Mouse (Mus musculus) neural tube, embryonic 14.5 days (tissue): ENCODE measurements at regions not wholly inside any gene's neighbourhood (a gene's known extent, or its start where the extent isn't known, plus 50 kb on each side); places are given as distances from the start of the nearest gene placed in this dataset.

ENCODE experiments used
- ATAC-seq: fragments of 200-750 bp; cut with Nextera tagmentation; 2 replicates; pipeline ENCODE4 v1.8.0; 2017; ENCODE audit warnings: low read depth, mild to moderate bottlenecking, moderate TSS enrichment, moderate library complexity
- H3K27ac ChIP-seq: fragments of 300-500 bp; sonication (generic); 2 replicates; pipeline ENCODE4 v1.5.1; 2014; ENCODE audit warnings: low read depth, mild to moderate bottlenecking, control low read depth, low read length, moderate library complexity, mixed read lengths
- H3K27me3 ChIP-seq: fragments of 300-500 bp; sonication (generic); 2 replicates; pipeline ENCODE4 v1.6.1; 2014; ENCODE audit warnings: low read length; ENCODE audit not compliant: control insufficient read depth, insufficient read depth
- H3K36me3 ChIP-seq: fragments of 300-500 bp; sonication (generic); 2 replicates; pipeline ENCODE4 v1.6.1; 2014; ENCODE audit warnings: low read length, mixed read lengths; ENCODE audit not compliant: control insufficient read depth, insufficient read depth
- H3K4me1 ChIP-seq: fragments of 300-500 bp; sonication (generic); 2 replicates; pipeline ENCODE4 v1.6.1; 2014; ENCODE audit warnings: low read length; ENCODE audit not compliant: control insufficient read depth, insufficient read depth
- H3K4me2 ChIP-seq: fragments of 300-500 bp; sonication (generic); 2 replicates; pipeline ENCODE4 v1.6.1; 2014; ENCODE audit warnings: mild to moderate bottlenecking, low read depth, low read length, control low read depth
- H3K4me3 ChIP-seq: fragments of 300-500 bp; sonication (generic); 2 replicates; pipeline ENCODE4 v1.5.1; 2014; ENCODE audit warnings: low read depth, low read length, control low read depth, mixed read lengths
- H3K9ac ChIP-seq: fragments of 300-500 bp; sonication (generic); replicated peaks from 2 replicates; pipeline ENCODE4 v1.6.1; 2014; ENCODE audit warnings: low read depth, mild to moderate bottlenecking, control low read depth, low read length, mixed read lengths
- H3K9me3 ChIP-seq: fragments of 300-500 bp; sonication (generic); 2 replicates; pipeline ENCODE4 v1.6.1; 2016; ENCODE audit warnings: low read length; ENCODE audit not compliant: control insufficient read depth
- WGBS: fragments of 180-500 bp; shearing (Covaris S2); extraction: QIAGEN DNeasy Blood & Tissue Kit; methylation state at CpG from one replicate; pipeline ENCODE4 v1.1.7; 2014; 5-methylcytosine and 5-hydroxymethylcytosine counted together

DNA sequence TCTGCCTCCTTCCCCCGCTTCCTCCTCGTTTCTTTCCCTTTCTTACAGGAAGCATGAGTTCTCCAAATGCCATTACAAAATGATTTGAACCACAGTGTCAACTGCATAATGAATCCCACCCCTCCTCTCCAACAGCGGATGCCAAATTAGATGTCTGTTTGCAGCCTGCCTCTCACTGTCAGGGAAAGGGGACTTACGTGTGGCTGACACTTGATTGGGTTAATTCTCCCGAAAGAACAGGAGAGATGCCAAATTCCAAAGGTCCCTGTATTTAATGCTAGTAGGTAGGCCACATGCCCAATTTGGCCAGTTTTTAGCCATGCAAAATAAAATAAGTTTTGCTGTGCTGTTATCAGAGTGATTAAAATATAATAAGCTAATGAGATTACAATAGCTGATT lies 525.9 kb downstream of the Ofcc1 start:
- no peak overlapping the region for H3K27ac ChIP-seq
- no peak overlapping the region for H3K4me2 ChIP-seq
- H3K4me3 ChIP-seq = no peak overlapping the region
- H3K9me3 ChIP-seq = no peaks in the 10 kb centered on the region
- H3K9ac ChIP-seq = no peak overlapping the region
- H3K27me3 ChIP-seq = no peaks in the 10 kb centered on the region
- ATAC-seq = no peak
- 49% methylated on average over 5 of the region's 5 CpGs for WGBS
- H3K4me1 ChIP-seq = no peaks in the 10 kb centered on the region
- H3K36me3 ChIP-seq = no peaks in the 10 kb centered on the region

GRCm38 (mm10) chr13:39834521-39835245 lies 526.6 kb downstream of the Ofcc1 start:
- H3K27ac ChIP-seq = no peak overlapping the region; the same call in 1 of the 2 replicates
- H3K4me2 ChIP-seq = no peak overlapping the region
- H3K9me3 ChIP-seq = no peaks in the 10 kb centered on the region
- H3K4me1 ChIP-seq = no peaks in the 10 kb centered on the region
- no peak overlapping the region for H3K9ac ChIP-seq
- H3K36me3 ChIP-seq = no peaks in the 10 kb centered on the region
- H3K27me3 ChIP-seq = no peaks in the 10 kb centered on the region
- peak; percentile 34; the same call in 1 of the 2 replicates for ATAC-seq
- 67% methylated on average over 9 of the region's 9 CpGs for WGBS
- no peak overlapping the region for H3K4me3 ChIP-seq

GRCm38 (mm10) chr13:39823965-39824555 lies 537.2 kb downstream of the Ofcc1 start:
- Histone ChIP-seq H3K27ac (peak overlapping the region; percentile 78), H3K9me3 (no peaks in the 10 kb centered on the region), H3K4me3 (peak overlapping the region; percentile 24), H3K27me3 (no peaks in the 10 kb centered on the region), H3K4me1 (peaks cover 15% of the 10 kb centered on the region), H3K9ac (peak overlapping the region; percentile 12), H3K4me2 (peak overlapping the region; percentile 45), H3K36me3 (no peaks in the 10 kb centered on the region)
- WGBS = 2% methylated on average over 20 of the region's 20 CpGs
- peak; percentile 82 for ATAC-seq

- H3K4me3 ChIP-seq = peak overlapping the region; percentile 24
- H3K4me2 ChIP-seq = peak overlapping the region; percentile 45
- no peak overlapping the region; the same call in 1 of the 2 replicates for H3K9ac ChIP-seq
- 14% methylated on average over 15 of the region's 15 CpGs for WGBS
- ATAC-seq = peak; percentile 82
- no peaks in the 10 kb centered on the region for H3K9me3 ChIP-seq
- H3K4me1 ChIP-seq = peaks cover 15% of the 10 kb centered on the region
- no peaks in the 10 kb centered on the region for H3K36me3 ChIP-seq
- no peaks in the 10 kb centered on the region for H3K27me3 ChIP-seq
- H3K27ac ChIP-seq = peak overlapping the region; percentile 78
Observed at GRCm38 (mm10) chr13:39823346-39823954, 537.8 kb downstream of the Ofcc1 start.

GRCm38 (mm10) chr13:39774554-39774953 lies 586.7 kb downstream of the Ofcc1 start:
- H3K9ac ChIP-seq = no peak overlapping the region
- H3K27me3 ChIP-seq = no peaks in the 10 kb centered on the region
- no peak overlapping the region for H3K4me2 ChIP-seq
- H3K9me3 ChIP-seq = no peaks in the 10 kb centered on the region
- WGBS = 71% methylated on average over 5 of the region's 5 CpGs
- H3K36me3 ChIP-seq = no peaks in the 10 kb centered on the region
- H3K4me1 ChIP-seq = no peaks in the 10 kb centered on the region
- no peak overlapping the region for H3K4me3 ChIP-seq
- no peak for ATAC-seq
- H3K27ac ChIP-seq = no peak overlapping the region

GRCm38 (mm10) chr13:39774111-39774510 lies 587.1 kb downstream of the Ofcc1 start:
- no peaks in the 10 kb centered on the region for H3K4me1 ChIP-seq
- H3K4me2 ChIP-seq = no peak overlapping the region
- WGBS = 74% methylated on average over 8 of the region's 8 CpGs
- H3K36me3 ChIP-seq = no peaks in the 10 kb centered on the region
- H3K4me3 ChIP-seq = no peak overlapping the region
- no peaks in the 10 kb centered on the region for H3K9me3 ChIP-seq
- ATAC-seq = no peak
- H3K27me3 ChIP-seq = no peaks in the 10 kb centered on the region
- no peak overlapping the region for H3K9ac ChIP-seq
- H3K27ac ChIP-seq = no peak overlapping the region

DNA sequence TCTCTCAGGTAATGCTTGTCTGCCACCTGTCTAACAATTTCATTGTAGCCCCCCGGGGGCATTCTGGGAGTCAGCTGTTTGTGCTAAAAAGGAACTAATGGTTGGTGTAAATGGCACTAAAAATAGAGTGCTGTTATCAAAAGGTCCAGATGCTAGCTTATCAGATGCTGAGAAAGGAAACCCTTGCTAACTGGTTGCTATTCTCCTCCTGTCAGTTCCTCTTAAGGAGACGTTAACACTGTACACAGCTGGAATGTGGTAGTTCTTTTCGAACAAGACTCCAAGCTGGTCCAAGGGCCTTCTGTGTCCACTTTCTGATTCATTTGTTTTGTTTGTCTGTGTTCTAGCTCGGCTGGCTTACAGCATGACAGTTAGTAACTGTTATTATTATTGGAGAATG lies 592.0 kb downstream of the Ofcc1 start:
- H3K4me3 ChIP-seq = no peak overlapping the region
- no peaks in the 10 kb centered on the region for H3K36me3 ChIP-seq

DNA sequence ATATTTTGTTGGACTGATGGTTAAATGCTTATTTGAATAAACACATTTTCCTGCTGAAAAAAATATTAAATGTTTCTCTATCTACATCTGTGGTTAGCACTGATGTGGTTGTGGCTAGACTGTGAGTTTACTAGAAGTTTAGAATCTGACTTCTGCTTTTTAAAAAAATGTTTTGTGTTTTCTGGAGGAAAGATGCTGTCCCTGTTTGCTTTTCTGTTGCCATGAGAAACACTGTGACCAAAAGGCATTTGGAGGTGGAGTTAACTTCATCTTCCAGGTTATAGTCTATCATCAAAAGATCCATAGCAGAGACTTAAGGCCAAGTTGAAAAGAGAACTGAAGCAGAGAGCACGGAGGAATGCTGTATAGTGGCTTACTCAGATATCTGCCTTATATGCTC lies 594.4 kb downstream of the Ofcc1 start:
- ATAC-seq = no peak
- Histone ChIP-seq H3K9ac (no peak overlapping the region), H3K27ac (no peak overlapping the region), H3K9me3 (no peaks in the 10 kb centered on the region), H3K4me3 (no peak overlapping the region), H3K4me2 (no peak overlapping the region), H3K27me3 (no peaks in the 10 kb centered on the region), H3K36me3 (no peaks in the 10 kb centered on the region), H3K4me1 (no peaks in the 10 kb centered on the region)
- WGBS = 93% methylated on average over 1 of the region's 1 CpGs

More for the DNA sequence above, 592.0 kb downstream of the Ofcc1 start:
- Histone ChIP-seq H3K4me1 (no peaks in the 10 kb centered on the region), H3K9ac (no peak overlapping the region), H3K27ac (no peak overlapping the region), H3K9me3 (no peaks in the 10 kb centered on the region), H3K27me3 (no peaks in the 10 kb centered on the region), H3K4me2 (no peak overlapping the region)
- ATAC-seq = no peak; the same call in 1 of the 2 replicates
- 62% methylated on average over 4 of the region's 4 CpGs for WGBS
